Mouse (Mus musculus): ENCODE measurements around the gene Acap1.

- TF ChIP-seq CTCF (IDR thresholded peaks at IDR 0.05; ENCODE audit: low read depth) (no peak), EP300 (IDR thresholded peaks at IDR 0.05; ENCODE audit: low read depth) (no peak)
Observed at GRCm38 (mm10) chr11:69936714-69937347, 41.5 kb upstream of the Acap1 start.
